Mouse (Mus musculus): ENCODE results near the gene Rbm28.

Rbm28 gene

DNA sequence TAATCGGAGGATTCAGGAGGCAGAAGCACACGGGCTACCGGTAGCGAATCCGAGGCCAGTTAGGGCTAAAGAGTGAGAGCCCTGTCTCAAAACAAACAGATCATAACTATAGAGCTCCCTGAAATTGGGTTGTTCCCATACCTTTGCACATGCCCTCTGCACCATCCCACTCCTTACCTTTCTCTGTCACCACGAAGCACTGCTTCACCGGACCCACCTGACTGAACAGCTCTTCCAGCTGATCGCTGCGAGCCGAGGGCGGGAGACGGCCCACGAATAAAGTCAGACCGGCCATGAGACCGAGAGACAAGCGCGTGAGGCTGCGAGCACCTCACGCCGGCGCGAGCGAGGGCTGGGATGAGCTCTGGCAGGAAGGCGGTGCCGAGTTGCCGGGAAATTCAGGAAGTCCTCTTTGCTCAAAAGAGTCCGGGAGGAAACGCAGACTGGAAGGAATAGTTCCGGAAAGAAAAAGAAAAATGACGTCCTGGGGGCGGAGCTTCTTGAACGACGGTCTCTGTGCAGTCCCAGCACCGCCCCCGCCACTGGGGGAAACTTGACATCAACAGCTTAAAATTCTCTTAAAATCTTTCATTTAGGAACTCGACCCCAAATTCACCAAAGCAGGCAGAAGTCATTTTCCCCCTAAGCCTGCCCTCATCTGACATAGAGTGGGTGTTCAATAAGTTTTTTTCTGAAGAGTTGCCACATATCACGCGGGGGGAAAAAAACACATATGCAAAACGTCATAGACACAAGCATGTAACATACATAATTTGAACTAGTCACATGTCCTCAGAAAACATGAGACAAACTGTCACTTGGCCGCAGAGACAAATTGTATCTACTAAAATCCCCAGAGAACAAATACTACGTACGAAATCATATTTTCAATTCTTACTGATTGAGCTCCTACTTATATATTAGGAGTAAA is at the start of gene Rbm28:
TSS of gene Rbm28 (minus strand) at position 693 of the 931 bp plus-strand sequence.
- peak; percentile 80 to 84 for DNase-seq (ENCODE audit: low spot score in 2 of 2)

DNA sequence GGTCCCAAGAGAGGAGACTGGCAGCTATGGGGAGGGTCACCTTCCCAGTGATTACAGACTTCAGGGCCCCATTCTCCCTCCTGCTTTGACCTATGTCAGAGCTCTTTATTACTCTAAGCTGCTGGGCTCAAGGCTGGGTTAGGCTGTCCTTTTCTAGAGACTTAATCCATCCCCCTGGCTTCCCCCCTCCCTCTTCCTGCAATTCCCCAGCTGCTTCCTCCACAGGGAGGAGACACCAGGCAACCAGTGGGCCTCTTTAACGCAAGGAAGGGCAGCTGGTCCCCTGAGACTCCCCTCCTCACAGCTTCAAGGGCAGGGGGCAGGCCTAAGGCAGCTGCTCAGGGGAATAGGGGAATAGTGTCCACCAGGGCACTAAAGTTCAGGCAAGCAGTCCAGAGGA is 49.4 kb upstream of the Rbm28 start:
- DNase-seq (ENCODE audit: low spot score in 2 of 2), result no peak

DNA sequence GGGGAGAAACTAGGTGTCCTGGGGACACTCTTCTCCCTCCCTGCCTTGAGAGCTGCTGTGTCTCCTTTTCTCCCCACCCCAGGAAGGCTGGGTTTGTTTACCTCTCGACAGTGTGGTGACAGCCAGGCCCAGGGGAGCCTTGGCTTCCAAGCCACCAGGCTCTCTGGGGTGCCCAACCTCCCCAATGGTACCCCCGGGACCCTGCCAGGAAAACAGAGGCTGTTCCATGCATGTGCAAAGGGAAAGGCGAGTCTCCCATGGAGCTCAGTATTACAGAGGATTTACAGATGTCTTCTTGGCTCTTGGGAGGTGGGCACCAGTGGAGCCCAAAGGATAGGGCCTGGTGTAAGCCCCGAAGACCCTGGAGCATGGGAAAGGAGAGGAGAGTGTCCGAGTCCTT is 48.6 kb upstream of the Rbm28 start:
- DNase-seq (ENCODE audit: low spot score in 2 of 2), result no peak

DNA sequence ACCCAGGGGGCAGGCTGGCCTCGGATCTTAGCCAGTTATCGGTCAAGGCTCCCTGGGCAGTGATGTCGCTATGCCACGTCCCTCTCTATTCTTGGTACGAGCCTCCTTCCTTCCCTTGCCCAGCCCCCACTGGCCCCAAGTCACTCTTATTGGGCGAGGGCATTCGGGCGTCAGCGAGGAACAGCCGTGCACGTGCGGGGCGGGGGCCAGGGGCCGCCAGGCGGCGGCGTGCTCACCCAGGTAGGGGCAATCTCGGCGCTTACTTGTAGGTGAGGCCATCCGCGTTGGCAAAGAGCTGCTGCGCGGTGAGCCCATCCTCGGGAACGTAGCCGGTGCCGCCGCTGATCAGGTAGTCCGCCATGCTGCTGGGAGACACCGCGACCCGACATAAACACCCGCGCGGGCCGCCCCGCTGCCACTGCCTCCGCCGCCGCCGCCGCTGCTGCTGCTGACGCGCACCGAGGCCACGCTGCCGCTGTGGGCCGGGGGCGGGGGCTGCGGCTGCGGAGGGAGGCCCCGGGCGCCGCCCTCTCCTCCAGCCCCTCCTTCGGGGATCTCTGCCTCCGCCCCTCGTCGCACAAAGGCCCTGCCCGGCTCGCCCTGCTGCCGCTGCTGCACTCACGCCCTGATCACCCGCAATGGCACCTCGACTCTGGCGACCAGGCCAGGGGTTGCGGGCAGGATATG is 47.1 kb upstream of the Rbm28 start:
- peak; percentile 49 to 63 for DNase-seq (ENCODE audit: low spot score in 2 of 2)

DNA sequence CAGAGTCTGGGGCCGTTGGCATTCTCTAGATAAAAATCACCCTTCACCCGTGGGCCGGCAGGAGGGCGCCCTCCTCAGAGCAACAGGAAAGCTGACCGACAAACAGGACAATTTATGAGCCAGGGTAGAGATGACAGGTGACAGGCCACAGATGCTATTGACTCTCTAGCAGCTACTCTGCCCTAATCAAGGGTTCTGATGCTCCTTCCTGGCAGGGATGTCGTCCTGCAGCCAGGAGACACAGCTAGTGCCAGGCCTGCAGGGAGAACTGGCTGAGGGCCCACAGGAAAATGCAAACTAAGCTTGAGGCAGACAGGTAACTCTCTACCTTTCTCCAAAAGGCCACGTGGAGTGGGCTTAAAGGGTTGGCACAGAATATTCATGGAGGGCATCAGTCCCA is 46.3 kb upstream of the Rbm28 start:
- no peak for DNase-seq (ENCODE audit: low spot score in 2 of 2)

DNA sequence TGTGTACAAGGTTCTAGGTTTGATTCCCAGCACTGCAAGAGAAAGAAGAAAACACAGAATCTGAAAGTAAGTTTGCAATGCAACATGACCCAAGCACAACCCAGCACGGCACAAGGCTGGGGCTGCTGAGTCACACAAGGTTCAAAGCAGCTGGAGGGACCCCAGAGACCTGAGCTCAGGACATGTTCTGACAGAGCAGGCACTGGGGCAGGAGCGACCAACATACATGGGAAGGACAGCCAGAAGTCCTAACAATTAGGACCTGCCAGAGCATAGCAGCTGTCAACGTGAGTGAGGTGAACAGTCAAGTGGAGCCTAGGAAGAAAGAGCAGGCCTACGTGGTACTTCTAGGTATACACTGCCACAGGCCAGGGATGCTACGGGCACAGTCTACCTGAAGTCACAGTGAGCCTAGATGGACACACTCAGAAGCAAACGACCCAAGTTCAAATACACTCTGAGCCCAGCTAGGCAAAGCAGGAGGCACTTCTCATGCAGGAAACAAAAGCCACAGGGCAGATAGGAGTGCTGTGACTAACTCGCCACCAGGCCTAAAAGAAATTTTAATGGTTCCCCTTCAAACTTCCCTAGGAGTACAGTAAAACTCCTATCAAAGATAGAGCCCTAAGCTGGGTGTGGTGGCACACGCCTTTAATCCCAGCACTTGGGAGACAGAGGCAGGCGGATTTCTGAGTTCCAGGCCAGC is 45.6 kb upstream of the Rbm28 start:
- no peak for DNase-seq (ENCODE audit: low spot score in 2 of 2)

DNA sequence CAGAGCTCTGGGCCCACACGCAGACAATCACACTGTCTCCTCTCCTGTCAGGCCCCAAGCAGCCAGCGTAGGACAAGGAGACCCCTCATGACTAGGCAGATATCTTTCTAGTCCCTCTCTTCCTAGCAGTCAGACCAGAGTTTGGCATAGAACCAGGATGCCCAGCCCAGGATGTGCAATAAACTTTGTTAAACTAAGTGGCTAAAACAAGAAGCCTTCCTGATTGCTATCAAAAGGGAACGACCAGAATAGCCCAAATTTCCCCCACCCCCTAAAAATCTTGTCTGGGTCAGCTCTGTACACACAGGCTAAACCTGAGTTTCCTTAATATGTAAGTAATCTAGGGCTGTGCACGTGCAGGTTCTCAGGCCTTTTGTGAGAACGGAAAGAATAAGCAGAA is 43.4 kb upstream of the Rbm28 start:
- no peak for DNase-seq (ENCODE audit: low spot score in 2 of 2)

DNA sequence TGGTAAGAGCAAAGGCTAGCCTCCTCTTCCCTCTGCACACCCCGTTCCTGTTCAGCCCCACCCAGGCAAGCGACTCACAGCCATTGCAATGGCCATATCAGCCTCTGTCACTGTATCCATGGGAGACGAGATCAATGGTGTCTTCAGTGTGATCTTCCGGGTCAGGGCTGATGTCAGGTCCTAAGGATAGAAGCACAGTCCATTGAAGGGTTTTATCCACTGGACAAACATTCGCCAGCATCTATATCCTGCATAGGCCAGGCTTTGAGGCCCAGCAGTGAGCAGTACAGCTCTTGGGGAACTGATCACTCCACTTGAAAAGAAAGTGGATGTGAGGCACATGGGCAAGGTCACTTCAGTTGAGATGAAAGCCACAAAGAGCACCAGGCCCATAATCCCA is 42.2 kb upstream of the Rbm28 start:
- DNase-seq (ENCODE audit: low spot score in 2 of 2), result no peak

DNA sequence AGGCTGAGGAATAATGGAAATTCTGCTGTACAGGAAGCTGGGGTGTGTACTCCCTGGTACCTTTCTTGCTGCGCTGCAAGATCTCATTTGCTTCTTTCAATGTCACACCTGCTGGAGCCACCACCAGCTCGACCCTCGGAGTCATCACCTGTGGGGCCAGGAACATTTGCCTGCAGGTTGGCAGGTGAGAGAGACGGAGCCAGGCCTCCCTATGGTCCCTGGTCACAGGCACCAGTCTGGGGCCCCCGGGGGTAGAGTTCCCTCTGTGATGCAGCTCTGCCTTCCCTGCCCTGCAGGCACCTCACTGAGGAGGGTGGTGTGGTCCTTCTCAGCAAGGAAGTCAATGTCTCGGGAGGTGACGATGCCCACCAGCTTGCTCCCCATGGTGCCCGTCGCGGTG is 41.2 kb upstream of the Rbm28 start:
- DNase-seq (ENCODE audit: low spot score in 2 of 2), result no peak

DNA sequence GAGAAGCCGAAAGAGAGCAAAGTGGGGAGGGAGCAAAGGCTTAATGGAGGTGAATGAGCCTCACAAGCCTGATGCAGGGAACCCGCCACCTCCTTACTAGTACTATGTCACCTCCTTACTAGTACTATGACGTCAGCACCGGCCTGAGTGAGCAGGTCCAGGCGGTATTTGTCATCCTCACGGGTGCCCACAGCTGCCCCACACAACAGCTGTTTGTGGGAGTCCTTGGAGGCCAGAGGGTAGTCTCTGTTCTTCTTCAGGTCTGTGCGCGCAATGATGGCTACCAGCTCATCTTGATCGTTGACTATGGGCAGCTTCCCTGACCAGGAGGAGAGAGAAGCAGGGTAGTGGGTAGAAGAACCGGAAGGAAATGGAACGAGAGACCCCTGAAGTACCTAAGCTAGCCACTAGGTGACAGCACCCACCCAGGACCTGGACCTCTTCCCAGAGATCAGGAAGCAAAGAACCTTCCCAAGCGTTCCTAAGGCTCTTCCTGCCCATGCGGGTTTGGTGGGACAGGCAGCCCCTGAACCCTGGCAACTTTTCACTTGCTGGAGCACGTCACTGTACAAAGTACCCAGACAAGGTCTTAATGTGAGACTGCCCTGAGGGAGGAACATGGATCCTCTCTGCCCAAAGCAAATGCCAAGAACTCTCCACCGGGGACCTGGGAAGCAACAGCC is 40.3 kb upstream of the Rbm28 start:
- no peak for DNase-seq (ENCODE audit: low spot score in 2 of 2)

DNA sequence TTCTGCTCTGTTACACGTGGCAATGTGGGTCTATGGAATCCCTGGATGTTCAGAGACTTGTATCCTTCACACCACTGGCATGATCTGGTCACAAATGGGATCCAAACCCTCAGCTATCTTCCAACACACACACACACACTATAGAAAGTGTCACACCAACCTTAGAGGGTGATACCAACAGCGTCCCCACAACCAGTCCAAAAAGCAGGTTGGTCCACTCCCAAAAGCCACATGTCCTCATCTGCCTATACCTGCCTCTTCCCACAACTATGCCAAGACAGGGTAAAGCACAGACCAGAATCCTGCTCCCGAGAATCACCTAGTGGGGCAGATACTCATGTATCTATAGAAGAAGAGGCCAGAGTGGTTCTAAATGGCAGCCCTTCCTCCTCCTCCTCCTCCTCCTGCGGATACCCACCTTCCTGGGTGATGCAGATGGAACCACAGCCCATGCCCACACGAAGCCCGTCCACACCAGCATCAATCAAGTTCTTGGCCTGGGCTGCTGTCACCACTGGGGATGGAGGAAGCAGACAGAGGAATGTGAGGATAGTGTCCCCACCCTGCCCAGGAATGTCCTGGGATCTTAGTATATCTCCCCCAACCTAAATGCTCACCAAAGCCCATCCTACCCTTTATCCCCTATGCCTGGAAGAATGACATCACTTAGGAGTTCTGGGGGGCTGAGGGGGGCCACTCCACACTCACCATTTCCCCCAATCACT is 39.2 kb upstream of the Rbm28 start:
- DNase-seq (ENCODE audit: low spot score in 2 of 2), result no peak

DNA sequence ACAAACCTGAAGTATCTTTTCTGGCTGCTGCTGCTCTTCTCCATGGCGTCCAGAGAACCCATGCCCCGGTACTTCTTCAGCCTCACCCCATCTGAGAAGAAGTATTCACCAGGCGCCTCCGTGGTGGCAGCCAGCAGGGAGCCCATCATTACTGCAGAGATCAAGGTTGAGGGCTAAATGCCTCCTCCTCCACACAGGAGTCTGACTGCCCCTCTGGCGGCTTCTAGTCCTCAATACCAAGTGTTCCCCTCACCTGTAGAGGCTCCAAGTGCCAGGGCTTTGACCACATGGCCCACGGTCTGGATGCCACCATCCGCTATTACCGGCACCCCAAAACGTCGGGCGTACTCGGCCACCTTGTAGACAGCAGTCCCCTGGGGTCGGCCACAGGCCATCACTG is 38.3 kb upstream of the Rbm28 start:
- no peak for DNase-seq (ENCODE audit: low spot score in 2 of 2)

DNA sequence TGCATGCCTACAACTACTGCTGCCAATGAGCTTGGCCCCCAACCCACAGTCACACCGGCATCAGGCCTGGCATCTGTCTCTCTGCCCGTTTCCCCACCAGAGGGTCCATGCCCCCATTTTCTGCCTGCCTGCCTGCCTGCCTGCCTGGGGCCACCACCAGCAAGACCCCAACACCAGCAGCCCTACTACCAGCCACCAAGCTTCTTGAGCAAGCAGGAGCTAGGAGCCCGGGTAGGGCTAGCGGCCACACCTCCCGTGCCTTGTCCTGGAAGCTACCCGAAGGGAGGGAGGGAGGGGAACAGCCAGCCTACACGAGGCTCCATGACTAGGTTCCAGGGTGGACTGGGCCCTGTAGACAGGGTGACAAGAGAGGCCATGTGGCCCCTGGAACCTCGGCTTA is 37.2 kb upstream of the Rbm28 start:
- no peak for DNase-seq (ENCODE audit: low spot score in 2 of 2)

DNA sequence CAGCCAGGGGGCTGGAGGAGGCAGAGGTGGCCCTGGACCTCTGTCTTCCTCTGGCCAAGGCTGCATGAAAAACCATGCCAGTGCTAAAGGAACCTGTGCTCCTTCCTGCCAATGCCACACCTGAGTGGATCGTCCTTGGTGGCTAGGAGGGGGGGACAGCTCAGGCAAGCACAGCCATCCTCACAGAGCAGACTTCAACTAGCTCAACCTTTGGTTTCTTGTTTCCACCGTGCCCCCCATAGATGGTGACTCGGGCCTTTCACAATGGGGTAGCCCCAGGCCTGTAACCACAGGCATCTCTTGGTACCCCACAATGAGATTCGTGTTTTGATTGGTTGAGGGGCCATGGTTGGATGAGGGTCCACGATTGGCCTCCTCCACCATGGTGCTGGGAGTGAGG is 36.5 kb upstream of the Rbm28 start:
- DNase-seq (ENCODE audit: low spot score in 2 of 2), result no peak

DNA sequence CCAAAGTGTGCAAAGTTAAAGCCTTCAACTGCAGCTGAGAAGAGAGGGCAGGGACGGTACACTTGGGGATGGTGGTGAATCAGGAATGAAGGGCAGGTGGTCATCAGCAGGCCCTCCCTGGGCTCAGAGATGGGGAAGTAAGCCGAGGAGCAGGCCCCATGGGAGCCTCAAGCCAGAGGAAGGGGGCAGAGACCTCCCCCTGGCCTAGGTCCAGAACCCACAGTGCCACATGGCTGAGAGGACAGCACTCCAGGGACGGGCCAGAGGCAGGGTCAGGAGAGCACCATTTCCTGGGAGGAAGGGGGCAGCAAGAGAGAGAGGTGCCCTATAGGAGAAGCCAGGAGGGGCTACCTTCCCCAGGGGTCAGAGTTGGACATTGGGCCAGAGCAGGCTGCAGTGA is 35.7 kb upstream of the Rbm28 start:
- DNase-seq (ENCODE audit: low spot score in 2 of 2), result no peak

DNA sequence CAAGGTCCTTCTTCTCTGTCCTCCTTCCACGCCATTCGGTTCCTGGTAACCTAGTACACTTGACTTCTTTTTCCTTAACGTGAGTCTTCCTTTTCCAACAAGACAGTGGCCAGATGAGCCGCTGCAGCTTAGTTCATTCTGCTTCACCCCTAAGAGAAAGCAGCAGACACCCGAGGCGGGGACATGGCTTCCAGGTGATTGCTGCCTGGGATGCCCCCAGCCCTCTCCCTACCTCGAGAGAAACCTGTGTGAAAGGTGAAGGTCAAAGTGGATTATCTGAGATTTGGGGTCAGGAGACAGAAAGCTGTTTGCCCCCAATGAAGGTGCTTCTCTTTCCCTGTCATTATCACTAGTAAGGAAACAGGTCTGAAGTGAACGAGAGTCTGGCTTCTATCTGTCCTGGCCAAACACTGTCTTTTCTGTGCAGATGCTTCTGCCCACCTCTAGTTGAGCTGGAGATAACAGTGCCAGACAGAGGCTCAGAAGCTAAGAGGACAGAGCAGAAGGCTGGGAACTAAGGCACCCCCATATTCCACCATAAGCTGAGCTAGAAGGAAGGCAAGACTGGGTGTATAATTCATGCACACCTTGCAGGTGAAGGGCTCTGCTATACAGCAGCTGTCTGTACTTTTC is 34.5 kb upstream of the Rbm28 start:
- DNase-seq (ENCODE audit: low spot score in 2 of 2), result no peak

DNA sequence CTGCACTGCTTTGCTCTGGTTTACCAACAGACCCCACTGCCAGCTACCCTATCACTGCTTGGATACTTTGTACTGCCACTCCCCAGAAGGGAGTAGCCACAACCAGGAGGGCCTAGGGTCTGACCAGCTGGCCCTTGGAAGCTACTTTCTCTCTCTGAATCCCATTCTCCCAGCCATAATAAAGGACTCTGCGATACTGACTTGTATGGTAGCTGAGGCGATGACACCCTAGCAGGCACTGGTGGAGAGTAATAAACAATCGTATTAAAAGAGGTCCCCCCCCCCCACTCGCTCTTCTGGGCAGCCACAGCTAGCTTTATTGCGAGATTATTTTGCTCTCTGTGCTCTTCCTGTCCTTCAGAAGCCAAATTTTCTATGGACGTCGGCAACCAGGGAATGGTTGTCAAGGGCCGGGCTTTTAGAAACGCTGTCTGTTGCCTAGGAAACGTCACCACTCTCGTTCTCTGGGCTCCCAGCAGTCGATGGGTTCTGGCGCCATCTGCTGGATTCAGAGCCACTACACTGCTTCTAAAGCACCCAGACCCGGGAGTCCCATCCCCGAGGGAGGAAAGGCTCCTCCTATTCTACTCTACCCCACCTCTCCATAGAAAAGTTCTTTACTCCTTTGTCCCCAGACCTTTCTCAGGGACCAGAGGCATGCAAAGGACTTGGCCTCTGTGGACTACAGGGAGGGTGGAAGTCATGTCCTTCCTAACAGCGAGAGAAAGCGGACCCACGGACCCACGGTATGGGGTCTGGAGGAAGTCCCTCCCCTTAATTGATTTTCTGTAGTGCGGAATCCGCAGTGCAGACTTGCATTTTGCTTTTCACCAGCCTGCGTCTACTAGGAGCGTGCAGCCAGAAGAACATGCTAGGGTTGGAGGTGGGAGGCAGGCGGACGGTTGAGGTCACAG is 33.8 kb upstream of the Rbm28 start:
- DNase-seq (ENCODE audit: low spot score in 2 of 2), result peak; percentile 86 to 92

DNA sequence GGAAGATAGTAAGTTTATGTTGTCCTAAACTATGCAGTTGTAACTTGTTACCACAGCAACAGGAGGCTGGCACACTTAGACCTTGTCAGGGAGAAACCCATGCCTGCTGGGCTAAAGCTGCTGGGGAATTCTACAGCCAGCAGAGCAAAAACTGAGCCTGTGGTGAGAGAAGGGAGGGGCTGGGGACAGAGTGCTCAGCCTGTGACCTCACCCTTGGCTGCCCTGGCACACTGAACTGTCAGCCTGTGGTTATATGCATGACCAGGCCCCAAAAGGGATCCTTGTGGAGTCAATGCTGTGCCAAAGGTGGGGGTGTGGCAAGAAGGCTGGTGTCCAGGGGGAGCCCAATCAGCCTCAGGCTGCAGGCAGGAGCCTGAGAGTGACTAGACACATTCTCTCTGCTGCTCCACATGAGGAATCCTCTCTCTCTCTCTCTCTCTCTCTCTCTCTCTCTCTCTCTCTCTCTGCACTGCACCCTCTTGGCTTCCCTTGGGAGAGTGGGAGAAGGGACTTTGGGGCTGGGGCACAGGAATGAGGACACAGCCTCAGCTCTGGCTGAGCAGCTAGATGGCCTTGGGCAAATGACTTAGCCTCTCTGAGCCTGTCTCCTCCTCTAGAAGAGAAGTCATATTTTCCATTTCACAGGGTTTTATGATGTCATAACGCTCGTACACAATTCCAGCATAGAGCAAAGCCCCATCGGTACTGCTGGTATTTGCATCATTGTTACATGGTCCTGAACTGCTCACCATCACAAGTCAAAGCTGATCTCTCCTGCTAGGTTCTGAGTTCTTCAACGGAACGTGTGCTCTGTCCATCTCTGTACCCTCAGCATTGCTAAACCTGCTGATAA is 31.3 kb upstream of the Rbm28 start:
- no peak for DNase-seq (ENCODE audit: low spot score in 2 of 2)

DNA sequence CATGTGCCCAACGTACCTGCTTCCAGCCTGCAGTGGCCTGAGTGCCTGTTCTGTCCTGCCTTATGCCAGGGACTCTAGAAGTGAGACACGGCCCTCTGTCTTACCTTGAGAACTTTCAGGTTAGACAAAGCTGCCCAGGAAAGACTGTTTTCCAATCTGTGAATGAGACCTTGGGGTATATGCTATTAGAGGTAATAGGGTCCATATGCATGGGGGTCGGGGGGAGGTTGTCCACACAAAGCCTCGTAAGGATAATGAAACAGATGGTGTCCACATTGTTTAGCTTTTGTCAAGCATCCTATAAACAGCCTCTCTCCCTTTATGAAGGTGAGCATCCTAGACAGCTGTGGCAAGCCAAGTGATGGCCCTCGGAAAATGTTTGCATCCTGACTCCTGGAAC is 30.3 kb upstream of the Rbm28 start:
- DNase-seq (ENCODE audit: low spot score in 2 of 2), result no peak
